Mouse (Mus musculus) G1E (cell line): ENCODE measurements around the gene Iqcd. TPM values are rescaled to one million over a fixed set of nuclear protein-coding genes. Genes with fewer than 3 reads are reported as not detected.

Source experiments
- ATAC-seq: 2 replicates; pipeline ENCODE4 v1.8.0; 2016; ENCODE audit warnings: mild to moderate bottlenecking; ENCODE audit not compliant: insufficient number of reproducible peaks, poor library complexity, low FRiP score, severe bottlenecking; ENCODE audit errors: extremely low read depth
- DNase-seq: peaks from one replicate; pipeline ENCODE4 v3.0.0; 2012; ENCODE audit warnings: low spot score
- H3K27me3 ChIP-seq: 2 replicates; pipeline ENCODE4 v1.6.1; 2012; ENCODE audit warnings: mild to moderate bottlenecking, low read length, inconsistent platforms; ENCODE audit not compliant: insufficient read depth
- H3K36me3 ChIP-seq: replicated peaks from 2 replicates; pipeline ENCODE3; 2012; ENCODE audit warnings: mild to moderate bottlenecking, inconsistent platforms
- H3K4me1 ChIP-seq: 2 replicates; pipeline ENCODE4 v1.6.1; 2012; ENCODE audit warnings: low read depth, low read length, inconsistent platforms, mixed read lengths; ENCODE audit not compliant: insufficient read depth
- H3K4me3 ChIP-seq: 2 replicates; pipeline ENCODE4 v1.5.1; 2012; ENCODE audit warnings: low read depth, mild to moderate bottlenecking, inconsistent platforms, low read length, moderate library complexity, mixed read lengths
- H3K9me3 ChIP-seq: replicated peaks from 2 replicates; pipeline ENCODE4 v1.6.1; 2012; ENCODE audit warnings: inconsistent platforms
- CTCF ChIP-seq: IDR thresholded peaks from 2 replicates; pipeline ENCODE4 v1.5.1; 2012; ENCODE audit warnings: low read depth, low read length, inconsistent platforms, mixed read lengths
- GATA1 ChIP-seq: IDR thresholded peaks from 2 replicates; pipeline ENCODE4 v1.6.1; 2012; ENCODE audit warnings: borderline replicate concordance, low read length, inconsistent platforms, mixed read lengths
- GATA2 ChIP-seq: IDR thresholded peaks from 2 replicates; pipeline ENCODE4 v1.6.1; 2012; ENCODE audit warnings: low read depth, low read length, inconsistent platforms, borderline replicate concordance
- POLR2AphosphoS5 ChIP-seq: IDR thresholded peaks from 2 replicates; pipeline ENCODE4 v1.6.1; 2012; ENCODE audit warnings: low read depth, low read length, inconsistent platforms; ENCODE audit not compliant: insufficient replicate concordance
- TAL1 ChIP-seq: conservative IDR thresholded peaks from 2 replicates; pipeline ENCODE4 v1.6.1; 2012; ENCODE audit warnings: low read depth, low read length, inconsistent platforms, mixed read lengths
- polyA plus RNA-seq: library from polyadenylated mRNA; stranded (reverse); fragments of >175 nt; gene quantifications from 2 replicates; pipeline ENCODE4 v1.2.3, GENCODE M21; 2012
- total RNA-seq, 2 experiments: library from RNA; stranded (forward) in 1 of 2; stranded (reverse) in 1 of 2; fragments of 200-1000 nt in 1 of 2; fragments of >200 nt in 1 of 2; fragmentation: Nextera tagmentation in 1 of 2; gene quantifications; 2 replicates each; pipeline ENCODE4 v1.2.3; 2014 to 2017

Gene Iqcd
- total and polyA plus RNA-seq, 3 experiments: 0.60 to 1.2 TPM; not detected in 1

DNA sequence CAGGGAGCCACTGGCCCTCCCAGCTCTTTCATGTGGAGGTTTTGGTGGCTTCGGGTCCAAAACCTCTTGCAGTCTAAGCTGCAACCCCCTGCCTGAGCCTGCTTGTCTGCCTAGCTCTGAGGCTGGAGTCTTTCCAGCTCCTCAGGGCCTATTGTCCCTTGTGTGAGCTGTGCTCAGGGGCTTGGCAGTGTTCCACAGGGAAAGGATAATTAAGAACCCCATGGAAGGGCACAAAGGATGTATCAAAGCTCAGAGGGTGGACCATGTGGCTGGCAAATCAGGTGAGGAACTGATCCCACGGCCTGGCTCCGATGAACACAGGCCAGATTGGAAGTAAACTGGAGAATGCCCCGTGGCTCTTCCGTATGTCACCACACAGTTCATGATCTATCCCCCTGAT lies 22.7 kb upstream of the Iqcd start:
- Histone ChIP-seq H3K27me3 (no peaks in the 10 kb centered on the region), H3K4me1 (peaks cover 23% of the 10 kb centered on the region), H3K4me3 (no peak overlapping the region), H3K9me3 (no peaks in the 10 kb centered on the region), H3K36me3 (peaks cover 83% of the 10 kb centered on the region)
- DNase-seq (no peak), ATAC-seq (no peak)
- TF ChIP-seq POLR2AphosphoS5: no peak
- no peak for TF ChIP-seq CTCF
- no peak for TF ChIP-seq GATA1
- no peak for TF ChIP-seq GATA2
- TF ChIP-seq TAL1: no peak

DNA sequence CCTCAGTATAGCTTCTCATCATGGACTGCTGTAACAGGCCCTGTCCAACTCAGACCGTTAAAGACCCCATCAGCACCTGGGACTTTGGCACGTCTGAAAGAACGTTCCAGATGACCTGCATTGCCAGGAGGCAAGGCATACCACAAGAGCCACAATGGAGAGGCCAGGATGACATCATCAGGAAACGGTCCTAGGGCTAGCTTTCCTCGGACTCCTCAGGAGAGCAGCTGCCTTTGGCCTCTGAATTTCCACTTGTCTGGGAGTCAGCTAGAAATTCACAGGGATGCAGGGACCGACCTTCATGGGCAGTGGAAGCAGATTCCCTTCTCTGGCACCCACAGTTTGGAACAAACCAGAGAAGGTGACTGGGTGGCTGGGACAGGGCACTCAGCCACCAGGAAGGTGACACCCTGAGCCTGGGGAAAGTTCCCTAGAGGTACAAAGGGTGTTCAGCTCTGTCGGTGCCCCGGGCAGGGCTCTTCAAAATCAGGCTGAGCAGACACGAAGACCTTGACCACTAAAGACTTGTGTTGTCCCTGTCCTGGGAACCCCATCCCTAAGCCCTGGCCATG lies 22.0 kb upstream of the Iqcd start:
- peaks cover 23% of the 10 kb centered on the region for H3K4me1 ChIP-seq

DNA sequence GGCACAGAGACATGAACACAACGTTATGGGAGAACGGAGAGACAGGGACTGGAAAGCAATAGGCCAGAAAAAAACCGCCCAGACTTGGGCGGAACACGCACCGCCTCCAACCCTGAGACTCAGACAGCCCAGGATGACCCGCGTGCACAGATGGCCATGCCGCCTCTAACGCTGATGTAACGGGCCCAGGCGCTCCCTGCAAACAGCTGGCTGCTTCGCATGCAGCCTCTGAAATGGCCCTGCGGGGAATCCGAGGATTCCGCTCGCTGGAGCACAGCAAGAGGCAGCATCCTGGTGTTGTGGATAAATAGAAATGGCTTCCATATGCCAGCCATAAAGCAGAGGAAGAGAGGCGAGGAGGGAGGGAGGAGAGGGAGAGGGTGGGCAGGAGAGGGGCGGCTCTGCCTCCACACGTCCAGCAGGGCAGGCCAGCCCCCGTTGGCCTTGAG lies 21.5 kb upstream of the Iqcd start:
- peaks cover 89% of the 10 kb centered on the region for H3K36me3 ChIP-seq
- no peak for ATAC-seq

More for the DNA sequence above, 22.0 kb upstream of the Iqcd start:
- H3K27me3 ChIP-seq: no peaks in the 10 kb centered on the region
- peaks cover 88% of the 10 kb centered on the region for H3K36me3 ChIP-seq
- no peak overlapping the region for H3K4me3 ChIP-seq
- ATAC-seq (no peak), DNase-seq (no peak)
- no peak for TF ChIP-seq TAL1
- no peak for TF ChIP-seq CTCF
- no peak for TF ChIP-seq POLR2AphosphoS5
- TF ChIP-seq GATA1: no peak
- TF ChIP-seq GATA2: no peak
- H3K9me3 ChIP-seq: no peaks in the 10 kb centered on the region

DNA sequence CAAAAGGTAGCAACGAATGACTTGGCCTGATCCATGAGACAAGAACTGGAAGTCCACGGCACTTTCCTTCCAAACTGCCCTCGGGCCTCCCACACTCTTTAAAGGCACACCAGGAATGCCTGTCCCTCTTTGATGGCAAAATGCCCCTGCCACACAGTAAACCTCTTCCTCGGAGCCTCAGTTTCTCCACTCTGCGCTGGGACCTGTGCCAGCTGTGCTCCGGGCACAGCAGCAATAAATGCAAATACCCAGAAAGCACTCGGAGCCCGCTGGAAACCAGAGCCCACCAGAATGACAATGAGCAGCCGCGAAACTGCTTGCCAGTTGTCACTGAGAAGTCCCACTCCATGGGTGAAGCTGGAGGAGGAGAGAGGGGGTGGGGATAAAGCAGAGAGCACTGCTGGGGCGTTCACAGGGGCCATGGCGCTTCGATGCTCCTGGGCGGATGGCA lies 21.0 kb upstream of the Iqcd start:
- H3K9me3 ChIP-seq: no peaks in the 10 kb centered on the region
- TF ChIP-seq POLR2AphosphoS5 (no peak), TAL1 (no peak), GATA1 (no peak), CTCF (no peak), GATA2 (no peak)
- no peaks in the 10 kb centered on the region for H3K27me3 ChIP-seq
- no peak overlapping the region for H3K4me3 ChIP-seq
- H3K36me3 ChIP-seq: peaks cover 93% of the 10 kb centered on the region
- H3K4me1 ChIP-seq: peaks cover 23% of the 10 kb centered on the region
- DNase-seq: no peak
- ATAC-seq: no peak

More for the DNA sequence above, 21.5 kb upstream of the Iqcd start:
- no peak for DNase-seq
- H3K4me1 ChIP-seq: peaks cover 23% of the 10 kb centered on the region
- H3K9me3 ChIP-seq: no peaks in the 10 kb centered on the region
- H3K27me3 ChIP-seq: no peaks in the 10 kb centered on the region
- H3K4me3 ChIP-seq: no peak overlapping the region
- TF ChIP-seq GATA1: no peak
- TF ChIP-seq TAL1: no peak
- no peak for TF ChIP-seq GATA2
- TF ChIP-seq CTCF: no peak
- no peak for TF ChIP-seq POLR2AphosphoS5

DNA sequence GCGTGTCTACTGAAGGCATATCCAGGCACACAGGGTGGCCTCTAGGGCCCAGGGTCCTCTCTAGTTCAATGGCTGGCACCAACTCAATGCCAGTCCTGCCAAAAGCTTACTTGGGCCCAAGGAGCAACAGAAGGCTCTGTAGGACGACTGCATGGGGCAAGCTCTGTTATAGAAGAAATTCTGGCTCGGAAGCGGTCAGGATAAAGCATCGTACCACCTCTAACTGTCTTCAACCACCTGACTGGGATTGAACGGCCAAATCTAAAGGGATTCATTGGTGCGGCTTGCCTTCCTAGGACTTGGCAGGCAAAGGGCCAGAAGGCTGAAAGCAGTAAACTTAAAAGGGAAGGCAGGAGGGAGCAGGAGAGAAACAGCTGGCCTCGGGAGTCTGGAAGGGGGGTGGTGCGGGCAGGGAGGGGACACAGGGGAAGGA lies 20.5 kb upstream of the Iqcd start:
- no peak for DNase-seq
- no peaks in the 10 kb centered on the region for H3K27me3 ChIP-seq
- H3K4me3 ChIP-seq: no peak overlapping the region
- no peak for ATAC-seq
- no peaks in the 10 kb centered on the region for H3K9me3 ChIP-seq
- H3K4me1 ChIP-seq: peaks cover 22% of the 10 kb centered on the region
- peaks cover 93% of the 10 kb centered on the region for H3K36me3 ChIP-seq
- no peak for TF ChIP-seq CTCF
- no peak for TF ChIP-seq TAL1
- TF ChIP-seq POLR2AphosphoS5: no peak
- no peak for TF ChIP-seq GATA2
- no peak for TF ChIP-seq GATA1

DNA sequence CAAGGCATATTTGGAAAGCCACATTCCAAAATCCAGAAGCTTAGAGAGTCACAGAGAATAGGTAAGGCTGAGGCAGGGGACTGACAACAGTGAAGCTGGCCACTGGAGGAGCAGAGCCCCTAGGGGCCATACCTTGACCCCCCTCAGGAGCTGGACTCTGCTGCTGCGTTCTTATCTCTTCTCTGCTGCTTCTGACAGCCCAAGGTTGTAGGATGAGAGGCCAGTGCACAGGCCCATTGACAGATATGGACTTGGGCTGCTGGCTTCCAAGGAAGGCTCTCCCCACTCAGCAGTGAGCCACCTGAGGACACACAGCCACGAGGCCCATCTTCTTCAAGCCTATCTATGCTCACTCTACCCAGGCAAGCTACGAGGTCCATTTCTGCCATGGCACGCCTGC lies 19.9 kb upstream of the Iqcd start:
- Histone ChIP-seq H3K4me1 (peaks cover 19% of the 10 kb centered on the region), H3K27me3 (no peaks in the 10 kb centered on the region), H3K4me3 (no peak overlapping the region), H3K36me3 (peaks cover 91% of the 10 kb centered on the region), H3K9me3 (no peaks in the 10 kb centered on the region)
- no peak for DNase-seq
- ATAC-seq: no peak
- TF ChIP-seq POLR2AphosphoS5 (no peak), GATA2 (no peak), CTCF (no peak), GATA1 (no peak), TAL1 (no peak)
